Mouse (Mus musculus) embryo, embryonic 9.5 days (tissue): ENCODE results near the gene Sergef.

Experiments
- DNase-seq: peaks from one replicate; pipeline ENCODE4 v3.0.0-alpha.2; 2017; ENCODE audit errors: extremely low spot score

Gene Sergef

GRCm38 (mm10) chr7:46540616-46541015, 99.0 kb downstream of the Sergef start:
- DNase-seq = no peak

DNA sequence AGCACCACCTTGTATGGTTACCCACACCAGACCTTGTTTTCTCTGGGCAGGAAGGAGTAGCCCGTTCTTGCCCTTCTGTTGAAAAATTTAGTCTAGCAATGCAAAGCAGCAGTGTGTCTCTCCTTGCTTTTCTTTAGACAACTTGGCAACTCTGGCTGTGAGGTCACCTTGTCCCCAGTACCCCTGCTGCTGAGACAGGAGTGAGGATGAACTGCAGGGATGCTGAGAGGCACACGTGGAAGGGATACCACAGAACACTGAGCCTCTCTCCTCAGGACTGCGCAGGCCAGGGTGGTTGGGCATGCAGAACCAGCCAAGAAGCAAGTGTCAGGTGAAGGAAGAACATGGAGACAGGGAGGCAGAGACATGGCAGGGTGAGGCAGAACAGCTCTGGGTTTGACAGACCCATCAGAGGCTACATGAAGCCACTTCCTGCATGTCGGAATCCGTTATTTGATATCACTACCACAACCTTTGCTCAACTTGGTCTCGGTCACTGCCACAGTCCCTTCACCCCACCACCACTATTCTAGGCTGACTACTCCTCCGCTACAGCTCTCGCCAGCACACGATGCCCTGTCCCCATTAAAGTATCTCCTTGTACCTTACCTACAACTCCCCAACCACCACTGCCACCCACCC, 103.0 kb downstream of the Sergef start:
- no peak for DNase-seq

GRCm38 (mm10) chr7:46535429-46535799, 104.2 kb downstream of the Sergef start:
- DNase-seq = no peak

- no peak for DNase-seq
These were observed 104.7 kb downstream of the Sergef start for GRCm38 (mm10) chr7:46534767-46535428.

DNA sequence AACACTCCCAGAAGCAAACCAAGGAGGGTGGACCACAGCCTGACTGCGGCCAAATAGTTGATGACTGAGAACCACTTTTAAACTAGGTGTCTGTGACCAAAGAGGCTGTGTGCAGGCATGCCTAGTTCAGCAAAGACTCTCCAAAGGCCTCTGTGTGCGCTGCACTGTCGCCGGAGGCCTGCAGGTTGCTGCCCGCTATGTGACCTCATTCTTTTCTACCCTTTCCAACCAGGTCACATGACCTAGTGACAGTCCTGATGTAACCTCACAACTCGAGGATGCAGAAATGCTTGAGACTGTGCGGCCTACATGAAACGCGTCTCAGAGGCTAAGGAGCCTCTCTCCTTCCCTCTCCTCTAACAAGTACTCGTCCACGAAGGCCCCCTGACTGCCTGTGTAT, 106.1 kb downstream of the Sergef start:
- no peak for DNase-seq

- no peak for DNase-seq
These were observed 108.3 kb downstream of the Sergef start for GRCm38 (mm10) chr7:46531345-46531744.

GRCm38 (mm10) chr7:46529930-46530329, 109.7 kb downstream of the Sergef start:
- DNase-seq = no peak

DNA sequence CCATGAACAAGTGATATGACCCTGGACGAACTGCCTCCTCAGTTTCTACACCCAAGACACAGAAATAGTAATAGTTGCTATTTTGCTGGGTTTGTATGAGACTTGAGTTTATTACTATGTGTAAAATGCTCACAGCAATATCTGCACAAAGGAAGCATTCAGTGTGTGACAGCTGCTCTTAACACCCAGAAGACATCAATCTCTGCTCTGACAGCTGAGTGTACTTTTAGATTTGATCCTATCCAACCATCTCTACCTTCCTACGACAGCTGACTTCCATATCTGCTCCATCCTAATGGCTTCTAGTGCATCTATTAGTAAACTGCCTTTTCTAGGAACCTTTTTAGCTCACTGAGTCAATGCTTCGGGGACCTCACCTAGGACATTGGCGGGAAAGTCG, 110.3 kb downstream of the Sergef start:
- no peak for DNase-seq

DNA sequence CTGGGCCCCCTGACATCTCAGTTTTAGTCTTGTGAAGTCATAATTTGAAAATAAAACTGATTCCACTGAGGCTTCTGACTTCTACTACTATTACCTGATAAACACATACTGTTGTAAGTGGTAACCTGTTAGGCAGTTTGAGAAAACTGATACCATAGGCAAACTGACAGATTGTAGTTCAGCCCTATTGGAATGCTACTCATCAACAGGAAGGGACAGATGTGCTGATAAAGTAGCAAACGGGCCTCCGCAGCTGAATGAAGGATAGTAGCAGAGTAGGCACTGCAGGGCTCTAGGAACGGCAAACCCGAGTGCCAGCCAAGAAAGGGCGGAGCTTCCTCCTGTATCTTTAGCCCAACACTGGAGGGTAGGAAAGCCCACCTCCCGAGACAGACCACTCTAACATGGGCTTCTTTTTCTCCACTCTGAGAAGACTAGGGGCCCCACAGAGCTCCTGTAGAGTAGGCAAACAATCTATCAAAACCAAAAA, 112.9 kb downstream of the Sergef start:
- DNase-seq = no peak

DNA sequence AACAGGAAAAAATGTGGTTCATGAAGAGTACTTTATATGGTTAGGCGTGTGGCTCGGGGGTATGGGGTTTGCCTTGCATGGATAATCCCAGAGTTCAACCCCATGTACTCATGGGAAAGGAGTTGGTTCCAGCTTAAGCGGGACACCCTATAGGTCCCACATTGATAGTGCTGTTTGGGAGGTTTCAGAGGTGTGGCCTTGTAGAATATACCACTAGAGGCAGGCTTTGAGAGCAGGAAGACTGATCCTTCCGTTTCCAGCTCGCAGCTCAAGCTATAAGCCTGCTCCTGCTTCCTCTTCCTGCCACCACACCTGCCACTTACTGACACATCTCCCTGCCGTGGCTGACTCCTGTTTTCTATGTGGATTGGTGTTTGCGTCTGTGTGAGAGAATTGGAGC, 116.4 kb downstream of the Sergef start:
- DNase-seq = no peak

DNA sequence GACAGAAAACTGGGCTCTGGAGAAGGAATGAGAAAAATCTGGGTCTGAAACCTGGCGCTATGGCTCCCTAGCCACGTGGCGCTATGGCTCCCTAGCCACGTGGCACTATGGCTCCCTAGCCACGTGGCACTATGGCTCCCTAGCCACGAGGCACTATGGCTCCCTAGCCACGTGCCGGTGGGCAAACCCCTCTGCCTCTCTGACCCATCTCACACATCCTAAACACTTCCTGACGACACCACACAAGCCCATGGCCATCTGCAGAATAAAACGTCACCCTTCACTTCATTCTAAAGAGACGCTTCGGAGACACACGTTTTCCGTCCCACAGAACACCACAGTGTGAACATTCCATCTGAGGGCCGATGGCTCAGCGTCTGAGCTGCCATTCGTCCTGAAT, 117.8 kb downstream of the Sergef start:
- no peak for DNase-seq

DNA sequence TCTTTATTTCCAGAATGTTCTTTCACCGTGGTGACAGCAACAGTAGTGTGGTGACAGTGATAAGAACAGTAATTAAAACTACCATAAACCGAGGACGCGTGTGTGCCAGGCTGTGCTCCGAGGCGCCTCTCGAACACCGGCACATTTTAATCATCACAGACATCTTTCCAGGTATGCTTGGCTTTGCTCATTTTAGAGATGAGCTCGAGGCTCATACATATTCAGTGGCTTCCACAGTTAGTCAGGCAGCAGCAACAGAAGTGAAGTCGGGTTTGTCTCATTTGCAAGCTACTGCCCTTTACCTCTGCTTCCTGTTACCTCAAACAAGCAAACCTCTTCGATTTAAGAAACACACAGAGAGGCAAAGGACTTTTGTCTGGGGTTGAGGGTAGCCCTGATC, 120.5 kb downstream of the Sergef start:
- DNase-seq = no peak

DNA sequence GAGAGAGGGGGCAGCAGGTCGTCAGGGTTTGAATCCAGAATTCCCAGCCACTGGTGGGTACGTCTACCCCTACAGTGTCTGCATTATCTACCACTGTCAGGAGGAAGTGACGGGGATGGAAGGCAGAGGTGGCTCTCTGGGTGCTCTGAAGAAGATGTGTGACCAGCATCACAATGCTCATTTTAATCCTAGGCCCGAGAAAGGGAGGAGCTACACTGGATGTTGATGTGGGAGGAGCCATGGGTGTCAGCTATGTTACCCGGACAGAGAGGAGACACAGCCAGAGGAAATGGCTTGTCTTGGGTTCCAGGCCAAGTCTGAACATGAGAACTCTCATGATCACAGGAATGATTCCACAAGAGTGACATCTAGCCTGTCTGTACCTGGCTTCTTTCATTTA, 122.4 kb downstream of the Sergef start:
- DNase-seq = no peak

DNA sequence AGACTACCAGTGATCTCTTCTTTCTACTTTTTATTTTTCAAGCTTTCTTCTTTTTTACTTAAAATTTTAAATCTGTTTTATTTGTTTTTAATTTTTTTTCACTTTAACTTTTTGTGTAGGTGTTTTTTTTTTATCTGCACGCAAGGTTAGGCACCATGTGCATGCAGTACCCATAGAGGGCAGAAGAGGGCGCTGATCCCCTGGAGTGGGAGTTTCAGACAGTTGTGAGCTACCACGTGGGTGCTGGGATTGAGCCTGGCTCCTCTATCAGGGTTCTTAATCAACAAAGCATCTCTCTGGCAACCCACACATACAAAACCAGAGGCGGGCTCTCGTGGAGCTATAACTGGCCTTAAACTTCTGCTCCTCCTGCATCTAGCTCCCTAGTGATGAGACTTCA, 123.6 kb downstream of the Sergef start:
- DNase-seq = no peak

DNA sequence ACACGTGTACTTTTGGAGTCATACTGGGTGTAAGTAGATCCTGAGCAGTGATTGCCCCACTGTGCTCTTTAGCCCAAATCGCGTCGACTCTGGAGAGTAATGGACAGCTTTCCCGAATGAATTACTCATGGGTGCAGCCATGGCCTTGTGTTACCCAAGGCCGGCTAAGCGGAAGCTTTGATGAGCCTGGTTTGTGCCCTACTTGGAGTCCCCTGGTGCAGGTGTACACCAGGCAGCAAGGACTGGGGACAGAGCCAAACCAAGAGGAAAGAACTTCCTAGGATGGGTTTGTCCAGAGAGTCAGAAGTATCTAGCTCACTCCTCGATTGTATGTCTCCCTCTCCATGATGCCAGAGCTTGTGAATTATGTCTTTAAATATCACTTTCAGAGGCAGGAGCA, 124.6 kb downstream of the Sergef start:
- no peak for DNase-seq

DNA sequence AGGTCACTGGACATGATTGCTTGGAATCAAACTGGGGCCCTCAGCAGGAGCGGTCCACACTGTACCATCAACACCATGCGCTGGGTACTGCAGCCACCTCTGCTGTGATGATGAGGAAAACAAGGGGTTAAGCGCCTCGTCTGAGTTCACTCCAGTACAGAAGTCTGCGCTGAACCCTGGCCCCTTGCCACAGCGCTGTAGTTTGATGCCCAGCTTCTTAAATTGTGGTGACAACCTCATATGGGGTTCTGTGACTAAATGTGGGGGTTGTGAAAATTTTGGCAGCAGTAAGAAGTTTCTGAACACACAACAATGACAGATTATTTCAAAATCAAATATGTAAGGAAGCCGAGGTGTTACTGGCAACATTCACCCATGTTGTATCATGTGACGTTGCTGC, 126.0 kb downstream of the Sergef start:
- no peak for DNase-seq

DNA sequence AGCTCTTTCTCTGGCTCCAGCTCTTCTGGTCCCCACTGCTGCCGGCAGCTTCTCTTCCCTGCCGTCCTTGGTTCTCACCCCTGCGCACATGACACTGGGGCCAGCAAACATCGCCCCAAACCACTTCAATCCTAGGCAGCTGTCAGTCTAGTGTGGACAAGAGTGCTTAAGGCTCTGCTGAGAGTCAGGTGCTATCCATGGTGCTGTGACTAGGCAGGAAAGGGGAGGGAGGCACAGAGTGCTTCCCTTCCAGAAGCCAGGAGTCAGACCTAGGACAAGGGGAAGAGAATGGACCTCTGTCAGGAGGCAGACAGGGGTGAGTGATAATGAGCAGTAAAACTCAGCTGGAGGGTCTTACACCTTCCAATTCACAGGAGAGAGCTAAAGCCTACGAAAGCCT, 126.8 kb downstream of the Sergef start:
- DNase-seq = no peak

DNA sequence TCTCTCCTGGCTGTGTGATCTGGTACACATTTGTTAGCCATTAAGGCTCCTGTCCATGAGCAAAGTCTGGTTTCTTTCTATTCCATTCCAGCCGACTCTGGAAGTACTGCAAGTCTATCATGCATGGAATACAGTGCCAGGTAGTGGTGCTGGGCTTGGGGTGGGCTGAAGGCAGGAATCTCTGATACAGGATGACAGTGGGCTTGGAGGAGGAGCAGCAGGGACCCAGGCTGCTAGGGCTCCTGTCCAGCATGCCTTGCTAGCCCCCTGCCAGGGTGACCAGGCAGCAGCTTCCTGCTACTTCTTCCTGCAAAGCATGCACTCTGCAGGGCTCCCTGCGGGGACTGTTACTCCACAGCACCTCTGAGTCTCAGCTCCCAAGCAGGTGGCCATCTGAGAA, 128.8 kb downstream of the Sergef start:
- DNase-seq = no peak

GRCm38 (mm10) chr7:46509391-46510310, 130.0 kb downstream of the Sergef start:
- peak; percentile 34 for DNase-seq

DNA sequence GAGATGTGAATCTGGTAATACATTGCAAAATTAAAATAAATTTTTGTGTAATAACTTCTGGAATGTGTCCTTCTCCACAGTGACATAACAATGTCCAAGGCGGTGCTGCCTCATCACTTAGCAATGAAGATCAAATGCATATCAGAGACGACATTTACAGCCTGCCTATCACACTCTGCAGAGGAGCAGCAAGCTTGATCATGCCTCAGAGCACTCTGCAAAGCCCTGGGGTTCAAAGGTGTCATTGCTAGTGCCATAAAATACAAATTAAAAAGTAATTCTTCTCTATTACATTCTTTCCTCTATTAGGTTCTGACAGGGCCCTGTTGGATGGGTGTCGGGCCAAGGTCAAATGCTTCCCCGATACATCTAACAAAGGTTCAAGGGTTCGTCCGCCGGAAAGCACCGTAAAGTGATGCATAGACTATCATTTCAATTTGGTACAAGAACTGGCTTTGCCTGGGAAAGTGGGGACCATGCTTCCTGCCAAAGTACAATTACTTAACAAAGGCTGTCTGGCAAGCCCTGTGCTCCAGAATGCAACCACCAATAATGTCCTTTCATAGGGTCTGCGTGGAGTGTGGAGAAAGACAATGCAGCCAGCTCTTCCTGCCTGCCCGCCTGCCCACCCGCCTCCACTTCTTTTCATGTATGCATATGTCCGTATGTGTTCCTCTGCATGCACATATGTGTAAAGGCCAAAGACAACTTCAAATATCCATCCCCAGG, 130.9 kb downstream of the Sergef start:
- no peak for DNase-seq

- DNase-seq = no peak
These were observed 135.4 kb downstream of the Sergef start for GRCm38 (mm10) chr7:46504157-46504556.

DNA sequence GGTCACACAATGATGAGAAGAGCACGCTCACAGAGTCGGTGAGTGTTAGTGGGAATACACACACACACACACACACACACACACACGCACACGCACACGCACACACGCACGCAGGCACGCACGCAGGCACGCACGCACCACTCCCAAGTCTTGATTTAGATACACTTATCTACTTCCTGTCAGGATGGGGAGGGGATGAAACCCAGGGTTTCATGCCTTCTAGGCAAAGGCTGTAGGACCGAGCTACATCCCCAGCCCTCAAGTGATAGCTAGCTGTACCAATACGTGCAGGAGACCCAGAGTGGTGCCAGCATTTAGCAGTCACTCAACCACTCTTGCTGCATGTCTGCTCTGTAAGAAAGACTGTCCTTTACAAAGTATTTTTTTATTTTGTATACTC, 137.0 kb downstream of the Sergef start:
- no peak for DNase-seq
